Mouse (Mus musculus) MEL (cell line): ENCODE measurements around the gene Gm44805. TPM values are rescaled to one million over a fixed set of nuclear protein-coding genes. Genes with fewer than 3 reads are reported as not detected.

Experiments
- DNase-seq: peaks from one replicate; pipeline ENCODE4 v3.0.0; 2011; ENCODE audit warnings: low read depth, low spot score
- H3K27ac ChIP-seq: 2 replicates; pipeline ENCODE4 v1.5.1; 2012; ENCODE audit warnings: low read depth, mild to moderate bottlenecking, control low read depth, low read length, moderate library complexity; ENCODE audit not compliant: control insufficient read depth
- H3K27me3 ChIP-seq, 2 experiments: fragments of 150-350 bp in 1 of 2; sonication (generic) in 1 of 2; 2 replicates each; pipeline ENCODE4 v1.6.1; 2012; ENCODE audit warnings: low read length in 2 of 2, mild to moderate bottlenecking in 2 of 2, improper control_type of control experiment in 1 of 2, moderate library complexity in 1 of 2; ENCODE audit not compliant: insufficient read depth in 2 of 2, control insufficient read depth in 1 of 2
- H3K36me3 ChIP-seq, 2 experiments: 2 replicates each; pipeline ENCODE4 v1.6.1; 2012 to 2014; ENCODE audit warnings: low read length in 2 of 2, improper control_type of control experiment in 1 of 2, inconsistent platforms in 1 of 2, mild to moderate bottlenecking in 1 of 2; ENCODE audit not compliant: insufficient read depth in 2 of 2, control insufficient read depth in 1 of 2
- H3K4me1 ChIP-seq, 2 experiments: fragments of 150-350 bp in 1 of 2; sonication (generic) in 1 of 2; 2 replicates each; pipeline ENCODE4 v1.6.1; 2012; ENCODE audit warnings: low read length in 2 of 2, improper control_type of control experiment in 1 of 2, mild to moderate bottlenecking in 1 of 2; ENCODE audit not compliant: insufficient read depth in 2 of 2, control insufficient read depth in 1 of 2
- H3K4me3 ChIP-seq, 2 experiments: fragments of 150-350 bp in 1 of 2; sonication (generic) in 1 of 2; 2 replicates each; pipeline ENCODE4 v1.5.1; 2012; ENCODE audit warnings: low read depth in 2 of 2, low read length in 2 of 2, mild to moderate bottlenecking in 2 of 2, moderate library complexity in 2 of 2, control low read depth in 1 of 2, improper control_type of control experiment in 1 of 2; ENCODE audit not compliant: control insufficient read depth in 1 of 2, insufficient read depth in 1 of 2
- H3K79me2 ChIP-seq: 2 replicates; pipeline ENCODE4 v1.6.1; 2012; ENCODE audit warnings: mild to moderate bottlenecking, low read length, moderate library complexity; ENCODE audit not compliant: control insufficient read depth, poor library complexity, insufficient read depth
- H3K9ac ChIP-seq: 2 replicates; pipeline ENCODE4 v1.6.1; 2012; ENCODE audit warnings: low read depth, mild to moderate bottlenecking, control low read depth, low read length, moderate library complexity; ENCODE audit not compliant: control insufficient read depth, poor library complexity, severe bottlenecking
- H3K9me3 ChIP-seq: fragments of 150-350 bp; sonication (generic); replicated peaks from 2 replicates; pipeline ENCODE4 v1.6.1; 2012; ENCODE audit warnings: mild to moderate bottlenecking, low read length, improper control_type of control experiment, moderate library complexity; ENCODE audit not compliant: insufficient read depth
- BHLHE40 ChIP-seq: IDR thresholded peaks from 2 replicates; pipeline ENCODE4 v1.6.1; 2012; ENCODE audit warnings: low read depth, mild to moderate bottlenecking, inconsistent platforms, low read length, improper control_type of control experiment, borderline replicate concordance
- CHD1 ChIP-seq: IDR thresholded peaks from 2 replicates; pipeline ENCODE4 v1.6.1; 2012; ENCODE audit warnings: low read depth, mild to moderate bottlenecking, inconsistent platforms, low read length, improper control_type of control experiment
- E2F4 ChIP-seq: IDR thresholded peaks from 2 replicates; pipeline ENCODE4 v1.6.1; 2011; ENCODE audit warnings: low read depth, low read length, improper control_type of control experiment, borderline replicate concordance
- ELF1 ChIP-seq: IDR thresholded peaks from 2 replicates; pipeline ENCODE4 v1.6.1; 2014; ENCODE audit warnings: low read depth, mild to moderate bottlenecking, inconsistent platforms, low read length, improper control_type of control experiment, moderate library complexity
- EP300 ChIP-seq, 2 experiments: IDR thresholded peaks; 2 replicates each; pipeline ENCODE4 v1.6.1; 2011; ENCODE audit warnings: improper control_type of control experiment in 2 of 2, low read length in 2 of 2, low read depth in 1 of 2, mild to moderate bottlenecking in 1 of 2
- GABPA ChIP-seq: IDR thresholded peaks from 2 replicates; pipeline ENCODE4 v1.6.1; 2012; ENCODE audit warnings: low read depth, mild to moderate bottlenecking, inconsistent platforms, low read length, improper control_type of control experiment, moderate library complexity
- GATA1 ChIP-seq: IDR thresholded peaks from 2 replicates; pipeline ENCODE4 v1.6.1; 2011; ENCODE audit warnings: low read depth, low read length, improper control_type of control experiment
- HCFC1 ChIP-seq: IDR thresholded peaks from 2 replicates; pipeline ENCODE4 v1.6.1; 2012; ENCODE audit warnings: low read depth, mild to moderate bottlenecking, inconsistent platforms, low read length, improper control_type of control experiment, moderate library complexity
- KAT2A ChIP-seq: conservative IDR thresholded peaks from 2 replicates; pipeline ENCODE4 v1.6.1; 2012; ENCODE audit warnings: low read depth, low read length, improper control_type of control experiment, inconsistent platforms
- MAFK ChIP-seq: IDR thresholded peaks from 2 replicates; pipeline ENCODE4 v1.6.1; 2011; ENCODE audit warnings: low read depth, mild to moderate bottlenecking, low read length, improper control_type of control experiment, borderline replicate concordance
- MAX ChIP-seq: IDR thresholded peaks from 2 replicates; pipeline ENCODE4 v1.6.1; 2011; ENCODE audit warnings: low read length, improper control_type of control experiment
- MYC ChIP-seq: IDR thresholded peaks from 2 replicates; pipeline ENCODE4 v1.6.1; 2011; ENCODE audit warnings: low read depth, mild to moderate bottlenecking, low read length, improper control_type of control experiment, moderate library complexity
- NELFE ChIP-seq: IDR thresholded peaks from 2 replicates; pipeline ENCODE4 v1.6.1; 2011; ENCODE audit warnings: low read depth, low read length, improper control_type of control experiment
- NRF1 ChIP-seq: IDR thresholded peaks from 2 replicates; pipeline ENCODE4 v1.6.1; 2014; ENCODE audit warnings: low read depth, mild to moderate bottlenecking, inconsistent platforms, low read length, improper control_type of control experiment, moderate library complexity; ENCODE audit not compliant: poor library complexity, insufficient read depth, severe bottlenecking
- POLR2A ChIP-seq, 2 experiments: IDR thresholded peaks; 2 replicates each; pipeline ENCODE4 v1.6.1; 2011 to 2012; ENCODE audit warnings: low read length in 2 of 2, mild to moderate bottlenecking in 2 of 2, control low read depth in 1 of 2, improper control_type of control experiment in 1 of 2, low read depth in 1 of 2, moderate library complexity in 1 of 2; ENCODE audit not compliant: control insufficient read depth in 1 of 2, insufficient read depth in 1 of 2, poor library complexity in 1 of 2
- POLR2AphosphoS2 ChIP-seq: IDR thresholded peaks from 2 replicates; pipeline ENCODE4 v1.6.1; 2011; ENCODE audit warnings: low read length, improper control_type of control experiment
- POLR2AphosphoS5 ChIP-seq: IDR thresholded peaks from 2 replicates; pipeline ENCODE4 v1.6.1; 2012; ENCODE audit warnings: low read depth, borderline replicate concordance, mild to moderate bottlenecking, inconsistent platforms, low read length, moderate library complexity, mixed read lengths
- RCOR1 ChIP-seq: IDR thresholded peaks from 2 replicates; pipeline ENCODE4 v1.6.1; 2012; ENCODE audit warnings: low read depth, mild to moderate bottlenecking, inconsistent platforms, low read length, improper control_type of control experiment
- SIN3A ChIP-seq: IDR thresholded peaks from 2 replicates; pipeline ENCODE4 v1.6.1; 2012; ENCODE audit warnings: low read length, improper control_type of control experiment, inconsistent platforms
- SMC3 ChIP-seq: IDR thresholded peaks from 2 replicates; pipeline ENCODE4 v1.6.1; 2011; ENCODE audit warnings: low read depth, low read length, improper control_type of control experiment
- TCF12 ChIP-seq: IDR thresholded peaks from 2 replicates; pipeline ENCODE4 v1.6.1; 2014; ENCODE audit warnings: low read depth, mild to moderate bottlenecking, inconsistent platforms, low read length, improper control_type of control experiment, moderate library complexity
- UBTF ChIP-seq: IDR thresholded peaks from 2 replicates; pipeline ENCODE4 v1.6.1; 2012; ENCODE audit warnings: low read depth, mild to moderate bottlenecking, inconsistent platforms, low read length, improper control_type of control experiment, moderate library complexity, borderline replicate concordance; ENCODE audit not compliant: insufficient read depth
- USF1 ChIP-seq: IDR thresholded peaks from 2 replicates; pipeline ENCODE4 v1.6.1; 2014; ENCODE audit warnings: low read depth, mild to moderate bottlenecking, inconsistent platforms, low read length, improper control_type of control experiment, moderate library complexity
- USF2 ChIP-seq, 2 experiments: IDR thresholded peaks; 2 replicates each; pipeline ENCODE4 v1.6.1; 2011 to 2012; ENCODE audit warnings: improper control_type of control experiment in 2 of 2, low read length in 2 of 2, borderline replicate concordance in 1 of 2, inconsistent platforms in 1 of 2, low read depth in 1 of 2, mild to moderate bottlenecking in 1 of 2; ENCODE audit not compliant: insufficient read depth in 1 of 2
- ZC3H11A ChIP-seq: IDR thresholded peaks from 2 replicates; pipeline ENCODE4 v1.6.1; 2012; ENCODE audit warnings: low read depth, mild to moderate bottlenecking, inconsistent platforms, low read length, improper control_type of control experiment
- ZMIZ1 ChIP-seq: IDR thresholded peaks from 2 replicates; pipeline ENCODE4 v1.6.1; 2012; ENCODE audit warnings: low read depth, mild to moderate bottlenecking, inconsistent platforms, low read length, improper control_type of control experiment, moderate library complexity
- polyA plus RNA-seq, 2 experiments: library from polyadenylated mRNA; stranded (reverse) in 1 of 2; unstranded in 1 of 2; fragments of >175 nt in 1 of 2; fragments of >200 nt in 1 of 2; gene quantifications; 2 replicates each; pipeline versions ENCODE4 v1.2.1 to v1.2.4; 2012; ENCODE audit warnings: low replicate concordance in 2 of 2, low read depth in 1 of 2; ENCODE audit not compliant: insufficient read length in 2 of 2, insufficient read depth in 1 of 2, missing spikeins in 1 of 2
- total RNA-seq: library from RNA; depleted of rRNA; stranded (reverse); fragments of 300-350 nt; gene quantifications from 2 replicates; pipeline ENCODE4 v1.2.3, GENCODE M21; 2012

Gene Gm44805
- total and polyA plus RNA-seq, 3 experiments: not detected

GRCm38 (mm10) chr7:19652614-19653013, 28.6 kb downstream of the Gm44805 start:
- no peak overlapping the region for H3K9ac ChIP-seq
- H3K27me3 ChIP-seq: no peaks in the 10 kb centered on the region
- peaks cover 0 to 15% of the 10 kb centered on the region in 2 experiments; a peak in 2 of 4 replicates for H3K36me3 ChIP-seq
- H3K79me2 ChIP-seq: 0 out of 2 replicates have a peak, but pooled peaks cover 1% of the 10 kb centered on the region
- H3K27ac ChIP-seq: no peak overlapping the region
- H3K9me3 ChIP-seq: no peaks in the 10 kb centered on the region
- DNase-seq: no peak
- TF ChIP-seq SMC3 (no peak), UBTF (no peak), SIN3A (no peak), USF1 (no peak), ELF1 (no peak), MAFK (no peak), MAX (no peak), HCFC1 (no peak), POLR2AphosphoS5 (no peak)
- H3K4me3 ChIP-seq: no peak overlapping the region
- no peaks in the 10 kb centered on the region for H3K4me1 ChIP-seq

GRCm38 (mm10) chr7:19651063-19651786, 30.0 kb downstream of the Gm44805 start:
- Histone ChIP-seq H3K36me3 (peaks cover 0 to 15% of the 10 kb centered on the region in 2 experiments; a peak in 2 of 4 replicates), H3K4me3 (no peak overlapping the region)

GRCm38 (mm10) chr7:19641223-19641622, 40.0 kb downstream of the Gm44805 start:
- H3K9ac ChIP-seq: no peak overlapping the region
- TF ChIP-seq ZC3H11A (no peak), USF2 (IDR thresholded peaks at IDR 0.05; ENCODE audit: borderline replicate concordance in 1 of 2, insufficient read depth in 1 of 2, low read depth in 1 of 2, low read length in 2 of 2) (no peak), HCFC1 (no peak), E2F4 (no peak), GABPA (no peak), POLR2A (IDR thresholded peaks at IDR 0.05; ENCODE audit: control insufficient read depth in 1 of 2, insufficient read depth in 1 of 2, low read depth in 1 of 2, low read length in 2 of 2, poor library complexity in 1 of 2) (no peak), MYC (no peak), ZMIZ1 (no peak), GATA1 (no peak), KAT2A (no peak), NRF1 (no peak), BHLHE40 (no peak), POLR2AphosphoS2 (no peak), RCOR1 (no peak), CHD1 (no peak), EP300 (IDR thresholded peaks at IDR 0.05; ENCODE audit: low read depth in 1 of 2, low read length in 2 of 2) (no peak)

More at GRCm38 (mm10) chr7:19651063-19651786, 30.0 kb downstream of the Gm44805 start:
- Histone ChIP-seq H3K9me3 (no peaks in the 10 kb centered on the region), H3K4me1 (no peaks in the 10 kb centered on the region), H3K27me3 (no peaks in the 10 kb centered on the region), H3K27ac (no peak overlapping the region), H3K79me2 (no peaks in the 10 kb centered on the region), H3K9ac (no peak overlapping the region)
- TF ChIP-seq NRF1 (no peak), MYC (no peak), TCF12 (no peak), NELFE (no peak)
- DNase-seq: no peak

More at GRCm38 (mm10) chr7:19641223-19641622, 40.0 kb downstream of the Gm44805 start:
- H3K4me1 ChIP-seq: no peaks in the 10 kb centered on the region
- H3K27ac ChIP-seq: no peak overlapping the region
- H3K27me3 ChIP-seq: no peaks in the 10 kb centered on the region
- no peak for DNase-seq
- H3K9me3 ChIP-seq: no peaks in the 10 kb centered on the region
- H3K79me2 ChIP-seq: no peaks in the 10 kb centered on the region
- H3K36me3 ChIP-seq: peaks cover 0 to 21% of the 10 kb centered on the region in 2 experiments; a peak in 2 of 4 replicates
- H3K4me3 ChIP-seq: no peak overlapping the region
